Mouse (Mus musculus) lung, adult 18-20 months (tissue): ENCODE measurements around the gene Ehbp1.

ENCODE experiments used
- DNase-seq, 2 experiments: peaks; one replicate each; pipeline ENCODE4 v3.0.0; 2022; ENCODE audit warnings: mixed read lengths in 2 of 2

The Ehbp1 gene

GRCm38 (mm10) chr11:22050864-22051263 lies 291.2 kb downstream of the Ehbp1 start:
- no peak for DNase-seq

DNA sequence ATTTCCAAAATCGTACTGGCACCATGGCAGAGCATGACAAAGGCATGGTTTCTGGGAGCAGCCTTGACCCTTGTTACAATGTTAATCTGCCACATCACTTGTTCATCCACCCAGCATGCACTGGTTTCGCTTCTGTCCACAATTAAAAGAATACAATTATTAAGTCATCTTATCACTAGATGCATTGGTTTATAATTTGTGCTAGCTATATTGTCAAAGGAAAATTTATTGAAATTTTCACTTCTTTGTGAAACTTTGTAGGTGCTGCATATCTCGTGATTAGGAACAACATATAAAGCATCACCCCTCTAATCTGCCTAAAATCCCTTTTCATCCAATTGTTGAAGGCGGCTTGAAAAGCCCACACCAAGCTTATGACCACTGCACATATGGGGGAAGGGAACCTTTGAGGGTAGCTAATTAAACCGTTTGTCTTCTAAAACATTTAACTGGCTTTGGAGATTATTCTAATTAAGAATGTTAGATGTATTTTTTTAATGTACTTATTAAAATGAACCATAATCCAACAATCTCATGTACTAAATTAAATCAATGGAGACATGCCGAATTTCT lies 302.2 kb downstream of the Ehbp1 start:
- DNase-seq, result no peak

DNA sequence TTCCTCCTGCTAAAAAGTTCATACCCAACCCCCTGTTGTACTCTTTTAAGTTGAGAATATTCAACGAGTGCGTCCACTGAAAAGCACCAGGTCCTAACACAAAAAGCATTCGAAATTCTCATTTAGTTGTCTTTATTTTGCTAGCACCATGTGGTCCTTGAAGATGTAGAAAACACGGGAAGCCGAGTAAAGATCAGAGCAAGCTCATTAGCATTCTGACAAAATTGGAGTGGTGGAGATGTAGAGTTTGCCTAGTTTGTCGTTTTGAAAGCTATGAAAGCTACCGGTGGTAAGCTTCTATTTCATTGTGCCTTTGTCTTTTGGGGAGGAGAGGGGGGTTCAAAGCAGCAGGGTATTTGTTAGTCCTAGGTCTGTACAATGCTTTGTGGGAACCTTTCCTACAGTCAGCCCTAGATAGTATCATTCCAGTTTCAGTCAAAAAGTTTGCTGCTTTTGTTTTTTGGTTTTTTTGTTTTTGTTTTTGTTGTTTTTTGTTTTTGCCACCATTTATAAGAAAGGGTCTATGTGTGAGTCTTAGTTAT lies 307.5 kb downstream of the Ehbp1 start:
- DNase-seq, result no peak

DNA sequence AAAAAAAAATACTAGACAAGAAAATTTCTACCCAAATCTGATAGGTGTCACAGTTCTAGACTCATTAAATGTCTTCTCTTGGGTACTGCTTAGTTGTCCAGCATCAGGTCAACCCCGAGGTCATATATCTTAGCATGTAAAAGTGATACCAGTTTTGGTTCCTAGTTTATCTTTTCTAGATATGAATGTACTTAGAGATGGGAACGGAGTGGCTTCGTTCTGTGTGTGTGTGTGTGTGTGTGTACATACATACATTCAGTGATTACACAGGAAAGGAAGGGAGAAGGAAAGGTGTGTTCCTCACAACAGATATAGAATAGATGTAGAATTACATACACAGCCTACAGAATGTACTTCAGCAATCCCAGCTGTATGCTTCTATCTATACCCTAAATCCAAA lies 308.5 kb downstream of the Ehbp1 start:
- no peak for DNase-seq

GRCm38 (mm10) chr11:22020602-22021001 lies 321.5 kb downstream of the Ehbp1 start:
- no peak for DNase-seq

- DNase-seq, result no peak
These were observed 324.6 kb downstream of the Ehbp1 start for GRCm38 (mm10) chr11:22017444-22017843.

- DNase-seq, result no peak
These were observed 325.8 kb downstream of the Ehbp1 start for GRCm38 (mm10) chr11:22016341-22016740.

- DNase-seq, result no peak
These were observed 333.3 kb downstream of the Ehbp1 start for GRCm38 (mm10) chr11:22008817-22009216.

- no peak for DNase-seq
These were observed 333.9 kb downstream of the Ehbp1 start for GRCm38 (mm10) chr11:22008129-22008596.

GRCm38 (mm10) chr11:22007781-22008110 lies 334.3 kb downstream of the Ehbp1 start:
- DNase-seq, result no peak

- no peak for DNase-seq
These were observed 334.9 kb downstream of the Ehbp1 start for GRCm38 (mm10) chr11:22007088-22007780.

- no peak for DNase-seq
These were observed 335.5 kb downstream of the Ehbp1 start for GRCm38 (mm10) chr11:22006471-22007087.

DNA sequence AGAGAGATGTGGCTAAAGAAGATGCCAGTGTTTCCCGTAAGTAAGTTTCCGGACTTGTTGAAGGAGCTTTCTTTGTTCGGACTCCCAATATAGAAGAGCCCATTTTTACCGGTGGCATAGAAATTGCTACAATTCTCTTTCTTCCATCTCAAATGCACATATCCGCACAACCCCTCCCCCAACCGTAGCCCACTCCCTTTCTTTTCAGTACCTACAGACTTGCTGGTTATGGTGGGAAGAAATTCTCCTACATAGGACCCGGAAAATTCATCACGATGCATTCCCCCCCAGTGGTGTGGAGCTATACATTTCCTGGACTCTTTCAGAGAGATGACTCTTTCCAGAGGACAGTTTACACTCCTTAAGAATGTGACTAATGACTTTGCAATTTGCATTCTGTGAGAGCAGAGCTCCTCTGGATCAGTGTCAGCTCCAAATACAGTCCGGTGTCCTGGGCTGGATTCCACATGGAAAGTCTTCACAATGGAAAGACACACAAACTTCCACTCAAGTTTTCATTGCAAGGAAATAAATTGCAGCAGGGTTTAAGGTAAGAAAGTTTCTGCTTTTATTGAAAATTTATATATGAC lies 336.7 kb downstream of the Ehbp1 start:
- no peak for DNase-seq

DNA sequence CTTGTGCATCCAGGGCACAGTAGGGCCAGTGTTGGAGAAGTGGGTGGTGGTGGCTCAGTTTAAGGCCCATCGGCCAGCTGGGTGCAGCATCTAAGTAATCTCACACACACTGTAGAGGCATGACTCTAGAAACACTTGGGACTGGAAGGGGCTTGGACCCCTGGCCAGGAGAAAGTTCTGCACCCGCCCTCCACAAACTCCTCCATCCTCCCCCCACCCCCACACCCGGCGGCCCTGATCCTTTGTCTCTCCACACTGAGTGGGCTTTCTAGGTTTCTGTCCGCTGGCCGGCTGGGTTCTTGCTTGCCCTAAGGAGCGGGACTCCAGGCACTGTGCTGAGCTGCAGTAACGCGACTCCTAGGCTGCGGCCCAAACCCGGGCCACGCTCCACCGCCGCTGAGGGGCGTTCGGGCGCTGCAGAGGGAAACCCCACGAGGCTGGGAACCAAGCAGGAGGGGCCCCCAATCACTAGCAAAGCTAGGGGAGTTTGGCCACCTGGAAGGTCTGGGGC lies 337.7 kb downstream of the Ehbp1 start:
- no peak for DNase-seq

- peak in 1 of 2 experiments; percentile 7 for DNase-seq
These were observed 338.6 kb downstream of the Ehbp1 start for GRCm38 (mm10) chr11:22003341-22003981.

DNA sequence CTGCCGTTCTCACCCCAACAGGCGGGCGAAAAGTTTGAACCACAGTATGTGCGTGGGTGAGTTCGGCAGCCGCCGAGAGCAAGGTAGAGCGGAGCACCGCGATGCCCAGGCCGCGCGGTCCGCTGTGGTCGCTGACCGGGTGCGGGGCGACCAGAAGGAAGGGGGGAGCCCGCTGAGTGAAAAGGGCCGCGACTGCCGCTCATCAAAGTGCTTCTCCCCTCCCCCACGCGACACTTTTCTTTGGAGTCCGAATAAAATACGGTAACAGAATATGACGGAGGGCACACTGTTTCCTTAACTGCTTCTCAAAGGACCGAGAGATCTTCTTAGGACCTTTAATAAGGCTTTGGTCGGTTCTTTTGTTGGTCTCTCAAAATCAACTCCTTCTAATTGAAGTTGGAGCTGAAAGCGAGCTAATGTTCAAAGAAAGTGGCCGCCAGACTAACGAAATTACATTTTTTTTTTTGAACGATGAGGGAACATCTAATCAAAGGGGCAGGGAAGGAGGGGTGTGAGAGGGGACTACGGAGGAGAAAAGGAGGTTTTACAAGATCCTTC lies 339.2 kb downstream of the Ehbp1 start, which contains the start of gene Otx1:
Otx1 (minus strand) TSS at position 115 of the 558 bp plus-strand sequence.
- DNase-seq, result peak in 1 of 2 experiments; percentile 7

GRCm38 (mm10) chr11:22002062-22002782 lies 339.9 kb downstream of the Ehbp1 start:
- DNase-seq, result peak in 1 of 2 experiments; percentile 7

GRCm38 (mm10) chr11:22001321-22002061 lies 340.6 kb downstream of the Ehbp1 start:
- peak; percentile 47 to 63 for DNase-seq

GRCm38 (mm10) chr11:22000316-22001076 lies 341.6 kb downstream of the Ehbp1 start:
- peak in 1 of 2 experiments; percentile 4 for DNase-seq
